Mouse (Mus musculus): ENCODE measurements around the gene Pex5l.

Gene Pex5l

DNA sequence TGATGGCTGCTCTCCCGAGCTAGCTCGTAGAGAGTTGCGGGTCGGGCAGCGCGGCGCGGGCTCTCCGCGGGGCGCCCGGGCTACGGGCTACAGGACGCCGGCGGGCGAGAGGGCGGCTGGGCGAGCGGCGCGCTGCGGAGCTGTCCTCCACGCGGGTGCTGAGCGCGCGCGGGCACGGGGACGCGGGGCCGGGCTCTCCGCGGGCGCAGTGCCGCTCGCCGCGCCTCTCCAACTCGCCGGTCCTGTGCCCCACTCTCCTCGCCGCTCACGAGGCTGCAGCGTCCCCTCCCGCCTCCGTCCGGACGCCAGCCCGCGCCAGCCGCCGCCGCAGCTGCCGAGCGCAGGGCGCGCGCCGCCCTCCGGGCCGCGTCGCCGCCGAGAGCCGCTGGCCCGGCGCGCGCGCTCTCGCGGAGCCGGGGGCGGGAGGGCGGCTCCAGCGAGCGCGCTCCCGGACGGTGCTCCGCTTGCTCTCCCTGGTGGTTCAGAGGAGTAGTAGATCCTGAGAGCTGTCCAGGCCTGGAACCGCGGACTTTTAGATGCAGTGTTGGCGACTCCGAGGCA is at the start of gene Pex5l:
TSS of gene Pex5l (minus strand) at position 347 of the 561 bp plus-strand sequence.
- DNase-seq (ENCODE audit: low read depth), result no peak

DNA sequence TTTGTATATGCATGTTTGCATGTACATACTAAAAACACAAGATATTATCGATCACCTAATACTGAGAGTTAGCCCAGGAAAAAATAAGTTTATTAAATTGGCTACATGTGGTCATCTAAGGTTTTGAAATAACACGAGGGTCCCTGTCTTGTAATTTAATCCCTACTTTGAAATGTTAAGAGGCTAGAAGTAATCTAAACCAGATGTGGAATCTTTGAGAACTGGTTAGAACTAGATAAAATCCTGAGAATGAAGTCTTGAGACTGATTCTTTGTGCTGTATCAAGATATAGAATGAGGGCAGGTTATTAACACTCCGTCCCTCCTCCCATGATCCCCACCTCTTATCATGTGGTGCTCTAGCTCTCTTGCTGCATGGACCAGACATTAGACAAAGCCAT is 22.1 kb upstream of the Pex5l start:
- no peak for DNase-seq (ENCODE audit: low read depth)

DNA sequence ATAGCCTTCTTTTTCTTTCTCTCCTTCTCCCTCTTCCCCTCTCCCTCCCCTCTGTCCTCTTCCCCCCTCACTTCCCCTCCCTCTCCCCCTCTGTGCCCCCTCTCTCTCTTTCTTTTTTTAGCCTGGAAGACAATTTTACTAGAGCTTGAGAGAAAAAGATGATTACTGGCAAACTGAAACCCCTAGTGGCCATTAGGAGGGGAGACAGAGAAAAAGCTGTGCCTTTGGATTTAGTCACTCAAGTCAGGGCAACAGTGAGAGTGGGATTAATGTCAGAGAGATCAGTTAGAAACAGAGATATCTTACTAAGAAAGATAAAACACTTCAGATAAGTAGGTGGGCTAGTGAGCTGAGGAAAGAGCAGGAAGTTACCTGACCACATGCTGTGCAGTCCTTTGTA is 20.8 kb upstream of the Pex5l start:
- no peak for DNase-seq (ENCODE audit: low read depth)

DNA sequence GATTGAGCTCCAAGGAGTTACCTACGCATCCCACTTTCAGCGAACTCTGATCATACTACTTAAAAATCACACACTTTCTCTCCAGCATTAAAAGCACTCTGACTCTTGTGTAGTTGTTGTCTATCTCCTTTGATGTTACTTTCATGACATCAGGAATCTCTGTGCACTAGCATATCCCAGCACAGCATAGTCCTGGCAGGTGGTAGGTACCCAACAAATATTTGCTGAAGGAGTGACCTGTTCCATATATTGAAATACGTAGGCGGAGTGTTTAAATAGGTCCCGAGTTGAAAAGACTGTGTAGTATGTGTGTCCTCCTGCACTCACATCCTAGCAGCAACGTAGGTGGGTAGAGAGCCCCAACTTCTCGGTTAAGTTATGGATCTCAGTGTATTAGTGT is 545 bp upstream of the Pex5l start:
- no peak for DNase-seq (ENCODE audit: low read depth)

DNA sequence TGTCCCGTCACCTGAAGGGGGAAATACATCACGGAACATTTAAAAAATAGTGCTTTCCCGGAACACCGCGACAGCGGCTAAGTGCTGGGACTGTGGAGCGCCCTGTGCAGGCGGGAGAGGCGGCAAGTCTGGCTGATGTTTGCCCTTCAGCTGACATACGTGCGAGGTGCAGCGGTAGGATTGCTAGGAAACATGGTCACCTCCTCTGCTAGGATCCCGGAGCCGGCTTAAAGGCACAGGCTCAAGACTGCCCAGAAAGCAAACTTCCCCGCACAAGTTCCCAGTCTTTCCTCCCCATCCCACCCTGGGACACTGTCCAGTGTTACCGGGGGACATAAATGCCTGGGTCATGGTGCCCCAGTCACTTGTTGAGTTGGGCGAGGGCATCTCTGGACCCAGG is 649 bp downstream of the Pex5l start:
- DNase-seq (ENCODE audit: low read depth), result no peak

DNA sequence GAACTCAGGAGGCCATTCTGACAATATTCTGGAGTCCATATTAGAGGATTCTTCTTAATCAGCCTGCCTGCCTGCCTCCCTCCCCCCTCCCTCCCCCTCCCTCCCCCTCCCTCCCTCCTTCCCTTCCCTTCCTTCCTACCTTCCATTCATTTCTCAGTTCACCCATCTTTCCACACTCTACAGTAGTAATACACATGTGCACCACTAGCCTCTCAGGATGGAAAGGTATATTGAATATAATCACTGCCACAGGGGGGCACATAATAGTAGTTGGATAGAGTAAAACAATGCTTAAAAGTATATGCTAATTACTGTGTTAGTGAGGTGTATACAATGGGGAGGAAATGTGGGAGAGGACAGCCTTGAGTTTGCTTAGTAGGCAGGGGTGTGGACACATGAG is 13.1 kb downstream of the Pex5l start:
- DNase-seq (ENCODE audit: low read depth), result no peak

DNA sequence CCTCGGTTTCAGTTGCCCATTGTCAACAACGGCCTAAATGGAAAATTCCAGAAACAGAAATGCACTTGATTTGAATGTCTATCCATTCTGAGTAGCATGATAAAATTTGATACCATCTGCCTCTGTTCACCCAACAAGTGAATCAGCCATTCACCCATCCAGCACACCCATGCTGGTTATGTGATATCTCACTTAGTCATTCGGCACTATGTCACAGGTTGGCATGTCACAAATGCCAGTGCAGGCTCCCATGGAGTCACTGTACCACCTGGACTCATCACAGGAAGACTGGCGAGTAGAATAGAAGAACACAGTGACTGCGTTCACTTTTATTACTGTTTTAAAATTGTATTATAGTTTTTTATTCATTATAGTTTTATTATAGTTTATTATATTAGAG is 18.3 kb downstream of the Pex5l start:
- no peak for DNase-seq (ENCODE audit: low read depth)

DNA sequence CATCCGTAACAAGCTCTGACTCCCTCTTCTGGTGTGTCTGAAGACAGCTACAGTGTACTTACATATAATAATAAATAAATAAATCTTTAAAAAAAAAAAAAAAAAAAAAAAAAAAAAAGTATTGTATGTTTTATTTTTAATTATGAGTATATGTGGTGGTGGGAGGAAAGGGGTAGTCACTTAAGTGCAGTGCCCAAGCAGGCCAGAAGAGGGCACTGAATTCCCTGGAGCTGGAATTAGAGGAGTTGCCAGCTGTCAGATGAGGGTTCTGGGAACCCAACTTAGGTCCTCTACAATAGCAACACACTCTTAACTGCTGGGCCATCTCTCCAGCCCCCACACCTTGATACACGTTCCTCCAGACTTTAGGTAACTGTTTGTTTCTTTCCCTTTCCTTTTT is 37.3 kb downstream of the Pex5l start:
- DNase-seq (ENCODE audit: low read depth), result no peak

DNA sequence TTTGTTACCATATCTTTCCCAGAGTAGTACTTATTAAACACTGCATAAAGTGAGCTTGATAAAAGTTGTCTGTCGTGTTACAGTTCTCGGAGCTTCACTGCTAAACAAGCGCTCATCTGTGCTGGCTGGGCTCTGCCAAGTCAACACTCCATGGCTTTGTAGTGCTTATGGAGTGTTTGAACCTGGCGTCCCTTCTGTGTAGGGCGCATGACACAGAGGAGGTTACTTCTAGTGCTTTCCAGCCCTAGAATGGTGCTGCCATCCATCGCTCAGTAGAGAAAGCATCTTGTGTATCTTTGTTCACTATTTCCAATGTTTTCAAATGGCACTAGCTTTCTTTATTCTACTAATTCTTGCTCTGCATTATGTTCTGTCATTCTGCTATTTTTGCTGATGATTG is 39.5 kb downstream of the Pex5l start:
- DNase-seq (ENCODE audit: low read depth), result no peak

DNA sequence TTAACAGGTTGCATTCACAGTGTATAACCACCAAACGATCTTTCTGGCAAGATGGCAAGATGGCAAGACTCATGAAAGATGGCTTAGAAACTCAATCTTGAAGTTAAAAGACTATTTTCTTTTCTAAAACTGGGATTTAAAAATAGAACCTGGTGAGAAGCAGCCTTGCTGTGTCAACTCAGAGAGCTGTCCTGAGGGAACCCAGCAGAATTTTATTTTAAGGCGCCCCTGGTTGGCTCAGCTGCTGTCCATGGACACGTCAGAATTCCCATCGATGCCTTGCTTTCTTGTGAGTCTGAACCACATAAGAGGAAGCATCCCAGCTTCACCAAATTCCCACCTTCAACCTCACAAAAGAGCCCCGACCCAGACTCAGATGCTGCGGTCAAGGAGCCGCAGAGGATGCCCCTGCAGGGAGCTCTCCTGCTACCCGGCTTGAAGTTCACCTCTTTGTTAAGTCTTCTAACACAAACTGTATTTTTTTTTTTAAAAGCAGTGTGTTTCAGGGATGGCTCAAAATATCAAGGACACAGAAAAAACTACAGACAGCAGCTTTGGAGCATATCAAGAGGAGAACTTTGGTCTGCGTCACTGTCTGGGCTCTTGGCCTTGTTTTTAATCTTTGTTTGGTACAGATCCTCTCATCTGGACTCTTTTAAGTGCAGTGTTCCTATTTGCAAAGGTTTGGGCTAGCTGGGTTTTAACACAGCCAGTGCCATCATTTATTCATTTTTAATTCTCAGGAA is 44.3 kb downstream of the Pex5l start:
- no peak for DNase-seq (ENCODE audit: low read depth)

DNA sequence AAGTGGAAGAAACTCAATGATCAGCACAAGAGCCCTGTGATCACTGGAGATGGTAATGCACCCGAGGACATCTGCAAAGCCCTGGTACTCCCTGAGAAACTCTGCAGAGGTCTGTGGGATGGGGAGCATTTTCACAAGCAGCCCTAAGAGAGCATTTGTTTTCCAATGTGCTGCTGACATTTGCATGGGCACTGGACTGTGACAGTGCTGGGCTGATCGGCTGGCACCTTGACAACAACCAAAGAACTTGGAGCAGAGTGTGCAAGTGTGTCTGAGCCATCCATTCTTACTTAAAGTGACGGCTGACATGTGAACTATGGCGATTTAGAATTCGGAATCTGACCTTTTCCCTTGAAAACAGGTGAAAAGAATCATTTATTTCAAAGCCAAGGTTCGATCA is 49.4 kb downstream of the Pex5l start:
- no peak for DNase-seq (ENCODE audit: low read depth)

DNA sequence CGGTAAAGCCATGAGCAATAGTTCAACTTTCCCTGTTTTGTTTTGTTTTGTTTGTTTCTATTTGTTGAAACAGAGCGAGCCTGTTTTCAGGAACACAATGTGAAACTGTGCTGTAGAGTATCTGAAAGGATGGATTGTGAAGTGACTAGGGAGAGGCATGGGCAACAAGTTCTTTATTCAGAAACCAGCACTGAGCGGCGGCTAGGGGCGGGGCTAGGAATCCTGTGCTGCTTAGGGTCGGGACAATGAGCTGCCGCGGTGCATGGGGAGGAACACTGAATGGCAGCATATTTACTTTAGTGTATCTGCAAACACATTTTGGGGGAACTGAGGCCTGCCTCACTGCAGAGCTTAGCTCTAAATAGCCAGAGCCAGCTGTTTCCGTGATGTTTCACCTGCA is 53.0 kb downstream of the Pex5l start:
- DNase-seq (ENCODE audit: low read depth), result no peak

DNA sequence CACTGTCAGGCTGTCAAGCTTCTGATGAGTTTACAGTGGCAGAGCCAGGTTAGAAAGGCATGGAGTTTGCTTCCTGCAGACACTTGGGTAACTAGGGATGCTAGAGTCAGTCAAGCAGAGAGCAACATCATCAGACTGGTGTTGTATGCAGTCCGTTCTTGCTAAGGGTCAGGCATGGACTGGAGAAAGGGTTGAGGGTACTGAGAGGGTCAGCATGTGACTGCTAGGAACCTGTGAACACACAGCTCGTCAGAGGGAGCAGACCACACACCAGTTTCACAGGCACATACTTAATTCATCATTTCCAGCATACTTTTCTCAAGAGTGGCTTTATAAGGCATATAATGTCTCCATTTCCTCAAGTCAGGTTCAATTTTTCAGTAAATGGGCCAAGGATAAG is 53.6 kb downstream of the Pex5l start:
- no peak for DNase-seq (ENCODE audit: low read depth)

DNA sequence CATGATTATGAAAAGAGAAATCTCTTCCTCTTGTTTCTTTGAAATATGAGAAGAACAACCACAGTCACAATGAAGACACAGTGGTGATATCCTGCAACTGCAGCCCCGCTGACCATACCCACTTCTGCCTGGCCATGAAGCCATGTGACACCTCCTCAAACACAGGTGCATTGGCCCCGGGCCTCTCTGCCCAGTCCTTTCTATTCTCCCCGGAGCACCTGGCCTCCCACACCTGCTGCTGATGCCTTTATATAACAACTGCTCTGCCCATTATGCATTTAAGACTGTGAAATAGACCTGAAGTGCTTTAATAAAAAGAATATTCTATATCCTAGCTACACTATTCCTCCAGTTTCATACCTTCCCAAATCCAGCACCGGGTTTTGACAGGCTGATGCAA is 54.8 kb downstream of the Pex5l start:
- DNase-seq (ENCODE audit: low read depth), result no peak

DNA sequence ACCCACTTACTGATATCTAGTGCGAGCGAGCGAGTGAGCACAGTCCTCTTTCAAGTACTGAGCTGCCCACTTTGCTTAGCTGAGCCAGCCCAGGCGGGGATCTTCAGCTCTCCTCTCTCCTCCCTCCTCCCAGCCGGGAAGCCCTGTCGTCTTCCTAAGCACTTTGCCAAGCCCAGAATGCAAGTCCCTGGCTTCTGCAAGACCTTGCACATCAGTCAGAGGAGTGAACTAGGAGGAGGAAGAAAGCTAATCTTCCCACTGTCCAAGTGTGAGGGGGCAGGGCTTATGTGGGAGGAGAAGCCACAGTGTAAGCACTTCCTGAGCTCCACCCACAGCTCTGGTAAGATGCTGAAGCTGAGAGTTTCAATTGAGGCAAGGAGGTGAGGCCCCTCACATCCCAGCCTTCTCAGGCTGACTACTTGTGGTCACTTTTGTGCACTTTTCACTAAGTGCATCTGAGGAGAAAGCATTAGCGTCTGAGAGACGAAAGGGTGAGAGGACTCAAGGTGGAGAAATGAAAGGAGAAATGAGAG is 60.2 kb downstream of the Pex5l start:
- DNase-seq (ENCODE audit: low read depth), result no peak

DNA sequence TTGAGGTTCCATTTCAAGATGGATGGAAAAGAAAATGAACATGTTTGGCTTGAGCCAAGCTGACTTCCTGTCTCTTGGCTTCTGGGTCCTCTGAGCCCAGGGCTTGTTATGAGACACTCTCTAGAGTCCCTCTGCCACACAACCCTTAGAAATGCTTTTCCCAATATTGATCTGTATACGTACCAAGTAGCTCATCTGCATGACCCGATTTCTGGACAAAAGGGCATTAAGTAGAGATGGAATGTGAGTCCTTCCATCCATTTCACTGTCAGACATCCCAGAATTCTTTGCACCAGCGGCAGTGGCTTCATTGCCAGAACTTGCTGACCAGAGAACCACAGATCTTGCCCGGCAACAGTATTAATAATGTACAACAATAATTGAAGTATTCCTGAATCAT is 61.3 kb downstream of the Pex5l start:
- DNase-seq (ENCODE audit: low read depth), result no peak

DNA sequence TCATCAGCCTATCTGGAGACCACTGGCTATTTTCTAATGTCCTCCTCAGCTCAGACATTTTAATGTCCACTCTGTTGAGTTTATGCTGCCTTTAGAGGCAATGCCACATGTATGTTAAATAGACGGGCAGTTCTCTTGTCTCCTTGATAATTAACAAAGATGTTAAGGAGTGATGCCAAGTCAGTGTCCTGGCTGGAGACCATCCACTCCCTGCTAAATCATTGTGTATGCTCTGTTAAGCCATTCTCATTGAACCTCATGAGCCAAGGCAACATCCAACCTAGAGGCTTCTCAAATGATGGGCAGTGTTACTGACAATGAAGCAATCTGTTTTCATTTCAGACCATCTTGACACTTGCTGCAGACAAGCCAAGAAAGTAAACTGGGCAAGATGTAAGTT is 63.4 kb downstream of the Pex5l start:
- DNase-seq (ENCODE audit: low read depth), result no peak

DNA sequence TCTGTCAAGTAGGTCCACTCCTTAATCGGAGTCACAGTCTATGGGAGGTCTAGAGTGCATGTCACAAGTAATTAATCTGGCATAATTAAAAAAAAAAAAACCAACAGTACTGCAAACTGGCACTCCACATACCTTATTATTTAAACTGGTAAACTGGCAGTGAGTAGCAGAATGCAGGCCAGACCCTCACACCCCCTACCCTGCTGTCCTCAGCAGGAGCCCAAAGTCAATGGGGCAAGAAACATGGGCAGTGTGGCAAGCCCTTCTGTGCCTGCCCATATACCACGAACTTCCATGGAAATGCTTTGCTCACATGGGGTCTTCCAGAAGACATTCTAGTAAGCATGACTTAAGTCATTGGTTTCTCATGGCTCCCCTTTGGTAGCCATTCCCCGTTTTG is 63.9 kb downstream of the Pex5l start:
- DNase-seq (ENCODE audit: low read depth), result no peak

DNA sequence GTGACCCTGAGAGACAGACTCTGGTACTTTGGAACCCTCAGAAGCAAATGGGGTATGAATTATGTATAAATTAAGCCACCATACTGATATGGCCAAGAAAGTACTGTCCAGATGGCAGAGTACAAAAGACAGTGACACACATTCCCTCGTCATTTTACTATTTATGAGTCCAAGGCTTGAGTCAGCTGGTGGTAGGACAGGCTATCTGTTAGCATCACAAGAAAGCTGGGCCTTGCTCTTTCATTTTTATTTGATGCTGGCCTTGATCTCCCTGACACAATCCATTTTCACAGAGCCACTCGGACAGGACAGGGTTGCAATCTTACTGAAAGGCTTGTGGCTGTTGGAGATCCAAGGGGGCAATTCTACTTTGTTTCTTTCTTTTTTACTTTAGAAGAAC is 67.4 kb downstream of the Pex5l start:
- DNase-seq (ENCODE audit: low read depth), result no peak

DNA sequence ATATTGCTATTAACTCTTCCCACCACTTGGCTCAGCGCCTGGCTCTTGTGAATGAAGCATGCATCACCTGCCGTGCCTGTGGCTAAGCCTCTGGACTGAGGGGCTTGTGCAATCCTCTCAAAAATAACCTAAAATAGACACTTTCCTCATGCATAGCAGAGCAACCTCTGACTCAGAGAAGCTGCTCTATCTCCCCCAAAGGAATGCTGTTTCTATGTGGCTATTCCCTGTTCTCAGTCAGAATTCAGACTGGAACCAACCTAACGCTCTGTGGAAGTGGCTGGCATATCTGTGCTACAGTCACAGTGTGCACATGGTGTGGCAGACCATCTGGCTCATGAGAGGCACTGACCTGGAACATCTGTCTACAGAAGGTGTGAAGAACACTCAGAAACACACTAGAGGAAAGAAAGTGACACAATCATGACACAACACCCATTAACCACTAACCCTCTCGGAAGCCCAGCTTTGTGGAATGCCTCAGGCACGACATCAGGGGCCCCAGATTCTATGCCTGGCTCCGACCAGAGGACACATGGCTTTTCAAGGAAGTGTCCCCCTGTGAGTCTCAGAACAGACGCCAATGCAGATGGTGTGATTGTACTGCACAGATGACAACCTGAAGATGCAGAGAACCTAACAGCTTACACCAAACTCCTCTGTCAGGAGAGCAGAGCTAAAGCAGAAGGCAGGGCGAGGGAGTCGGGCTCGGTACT is 68.6 kb downstream of the Pex5l start:
- DNase-seq (ENCODE audit: low read depth), result no peak

DNA sequence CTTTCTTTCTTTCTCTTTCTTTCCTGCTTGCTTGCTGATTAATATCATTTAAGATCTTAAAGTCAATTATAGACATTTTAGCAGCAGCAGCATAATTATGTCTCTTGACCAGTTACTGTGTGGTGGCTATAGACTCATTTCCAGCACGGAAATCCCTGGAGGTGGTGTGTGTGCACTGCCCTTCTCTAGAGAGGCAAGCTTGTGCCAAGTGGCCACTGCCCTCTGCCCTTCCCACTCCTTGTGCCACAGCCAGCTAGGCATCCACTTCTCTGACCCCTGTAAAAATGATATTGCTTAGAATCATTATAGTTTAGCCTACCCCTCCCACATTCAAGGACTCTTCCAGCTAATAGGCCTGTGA is 69.2 kb downstream of the Pex5l start:
- no peak for DNase-seq (ENCODE audit: low read depth)

DNA sequence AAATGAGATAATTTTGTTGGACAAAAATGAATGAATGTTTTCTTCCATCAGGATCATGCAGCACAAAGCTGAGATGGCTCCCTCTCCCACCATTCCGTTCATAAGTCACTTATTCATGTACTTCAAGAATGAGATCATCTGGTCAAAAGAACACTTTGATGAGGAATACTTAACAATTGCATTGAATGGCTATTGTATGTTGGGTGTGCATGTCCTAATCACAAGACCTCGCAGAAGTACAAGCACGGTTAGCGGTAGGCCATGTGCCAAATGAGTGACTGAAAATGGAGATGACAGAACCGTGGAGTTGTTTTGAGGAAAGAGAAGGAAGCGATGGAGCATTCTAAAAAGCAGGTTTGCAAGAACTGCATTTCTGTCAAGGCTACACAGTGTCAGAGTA is 72.3 kb downstream of the Pex5l start:
- DNase-seq (ENCODE audit: low read depth), result no peak

DNA sequence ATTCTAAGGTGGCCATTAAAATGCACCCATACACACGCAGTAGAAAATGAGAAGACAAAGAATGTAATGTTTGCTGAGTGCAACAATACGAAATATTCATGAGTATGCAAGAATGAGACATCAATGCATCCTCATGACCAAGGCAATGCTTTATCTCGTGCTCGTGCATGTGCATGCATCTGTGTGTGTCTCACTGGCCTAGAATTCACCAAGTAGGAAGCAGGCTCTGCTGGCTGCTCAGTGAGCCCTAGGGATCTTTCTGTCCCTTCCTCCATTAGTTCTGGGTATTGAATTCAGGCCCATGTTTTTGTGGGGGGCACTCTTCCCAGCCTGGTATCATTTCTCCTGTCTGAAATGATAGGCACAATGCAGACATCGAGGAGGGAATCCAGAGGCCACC is 74.9 kb downstream of the Pex5l start:
- no peak for DNase-seq (ENCODE audit: low read depth)

DNA sequence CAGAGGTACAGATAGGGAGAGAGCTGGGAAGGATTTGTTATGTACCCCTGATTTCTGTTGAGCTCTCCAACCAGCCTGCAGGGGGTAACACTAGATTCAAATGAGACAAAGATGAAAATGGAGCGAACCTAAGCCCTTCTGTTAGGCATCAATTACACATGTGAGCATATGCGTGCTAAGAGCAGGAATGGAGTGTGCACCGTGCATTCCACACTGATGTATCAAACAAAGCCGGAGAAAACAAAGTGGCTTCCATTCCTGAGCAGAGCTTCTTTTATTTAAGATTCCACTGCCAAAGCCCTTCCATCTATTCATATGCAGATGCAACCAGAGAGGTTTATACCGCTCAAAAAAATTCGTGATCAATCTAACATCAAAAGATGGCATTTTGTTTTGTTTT is 79.5 kb downstream of the Pex5l start:
- DNase-seq (ENCODE audit: low read depth), result no peak
